Mouse (Mus musculus): ENCODE data around the gene H2-Q7. TPM values are rescaled to one million over a fixed set of nuclear protein-coding genes. Genes with fewer than 3 reads are reported as not detected.

Gene H2-Q7
- polyA plus RNA-seq, 1 experiment from 2014 or later: 3.4 TPM

DNA sequence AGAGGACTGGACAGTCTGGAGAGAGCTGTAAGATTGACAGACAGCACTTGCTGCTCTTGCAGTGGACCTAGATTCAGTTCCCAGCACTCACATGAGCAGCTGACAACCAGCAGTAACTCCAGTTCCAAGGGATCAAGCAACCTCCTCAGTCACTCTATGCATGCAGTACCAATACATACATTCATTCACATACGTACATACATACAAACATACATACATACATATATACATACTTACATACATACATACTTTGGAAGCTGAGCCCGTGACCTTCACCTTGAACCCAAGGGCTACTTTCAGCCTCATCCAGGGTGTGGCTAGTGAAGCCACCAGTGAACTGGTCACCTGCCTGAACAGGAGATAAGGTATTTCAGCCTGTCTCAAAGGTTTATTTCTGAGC lies 49.1 kb downstream of the H2-Q7 start:
- ATAC-seq (ENCODE audit: low read depth): no peak
- WGBS: 94% methylated on average over 2 of the region's 2 CpGs

DNA sequence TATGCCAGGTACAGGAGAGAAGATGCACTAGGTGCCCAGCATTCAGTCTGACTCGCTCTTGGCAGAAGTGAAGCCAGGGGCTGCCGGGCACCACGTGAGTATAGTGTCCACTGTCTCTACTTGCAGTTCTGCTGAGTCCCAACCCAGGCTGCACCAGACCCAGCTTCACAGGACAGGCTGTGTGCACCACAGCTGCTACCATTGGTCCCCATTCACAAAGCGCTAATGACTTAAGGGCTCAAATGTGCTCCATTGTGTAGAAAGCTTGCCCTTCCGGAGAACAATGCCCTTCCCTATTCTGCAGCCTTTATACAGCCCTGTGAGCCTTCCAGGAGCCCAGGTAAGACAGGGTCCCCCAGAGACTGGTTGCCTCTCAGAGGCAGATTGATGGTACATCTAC lies 51.4 kb downstream of the H2-Q7 start:
- 32% methylated on average over 5 of the region's 5 CpGs for WGBS

More for the DNA sequence above, 49.1 kb downstream of the H2-Q7 start:
- Histone ChIP-seq H3K4me1 (replicated peaks) (peaks cover 7% of the 10 kb centered on the region; the same call in 1 of the 2 replicates), H3K27ac (replicated peaks) (no peak overlapping the region), H3K4me3 (no peak overlapping the region), H3K36me3 (no peaks in the 10 kb centered on the region), H3K27me3 (no peaks in the 10 kb centered on the region), H3K9me3 (no peaks in the 10 kb centered on the region), H3K9ac (no peak overlapping the region), H3K4me2 (no peak overlapping the region)

More for the DNA sequence above, 51.4 kb downstream of the H2-Q7 start:
- no peaks in the 10 kb centered on the region for H3K36me3 ChIP-seq
- no peak overlapping the region for H3K4me2 ChIP-seq
- H3K27ac ChIP-seq (replicated peaks): peak overlapping the region; percentile 52
- H3K4me1 ChIP-seq (replicated peaks): peaks cover 7% of the 10 kb centered on the region; the same call in 1 of the 2 replicates
- no peak; the same call in 1 of the 2 replicates for ATAC-seq (ENCODE audit: low read depth)
- no peak overlapping the region for H3K9ac ChIP-seq
- no peaks in the 10 kb centered on the region for H3K27me3 ChIP-seq
- no peak overlapping the region for H3K4me3 ChIP-seq
- H3K9me3 ChIP-seq: no peaks in the 10 kb centered on the region

Other genes starting within 250 kb of the H2-Q7 start
- 0.22 and 0.58 TPM in 2 replicates for gene Ltb, start 244.7 kb upstream of the H2-Q7 start, polyA plus RNA-seq (2015; fragmentation: Nextera tagmentation; extraction: Ambion mirVana)
- 0.13 TPM in 1 of 2 replicates, not detected in the other for gene Tnf, start 237.1 kb upstream of the H2-Q7 start, polyA plus RNA-seq (2015; fragmentation: Nextera tagmentation; extraction: Ambion mirVana)
- gene Lta, start 233.8 kb upstream of the H2-Q7 start, polyA plus RNA-seq (2015; fragmentation: Nextera tagmentation; extraction: Ambion mirVana): 0.42 TPM in 1 of 2 replicates, not detected in the other
- gene Gm16181, start 218.3 kb upstream of the H2-Q7 start, polyA plus RNA-seq (2015; fragmentation: Nextera tagmentation; extraction: Ambion mirVana): 0.56 TPM in 1 of 2 replicates, not detected in the other
- gene Atp6v1g2, start 205.5 kb upstream of the H2-Q7 start, polyA plus RNA-seq (2015; fragmentation: Nextera tagmentation; extraction: Ambion mirVana): 58.9 and 66.1 TPM in 2 replicates
- 9.5 and 10.8 TPM in 2 replicates for gene Nfkbil1, start 203.4 kb upstream of the H2-Q7 start, polyA plus RNA-seq (2015; fragmentation: Nextera tagmentation; extraction: Ambion mirVana)
- 385 and 402 TPM in 2 replicates for gene Ddx39b, start 197.4 kb upstream of the H2-Q7 start, polyA plus RNA-seq (2015; fragmentation: Nextera tagmentation; extraction: Ambion mirVana)
- gene H2-D1, start 176.4 kb upstream of the H2-Q7 start, polyA plus RNA-seq (2015; fragmentation: Nextera tagmentation; extraction: Ambion mirVana): 70.5 and 79.1 TPM in 2 replicates
- 0.22 TPM in 1 of 2 replicates, not detected in the other for gene H2-Q1, start 118.8 kb upstream of the H2-Q7 start, polyA plus RNA-seq (2015; fragmentation: Nextera tagmentation; extraction: Ambion mirVana)
- 0.50 and 0.60 TPM in 2 replicates for gene H2-Q2, start 96.9 kb upstream of the H2-Q7 start, polyA plus RNA-seq (2015; fragmentation: Nextera tagmentation; extraction: Ambion mirVana)
- gene H2-Q4, start 59.5 kb upstream of the H2-Q7 start, polyA plus RNA-seq (2015; fragmentation: Nextera tagmentation; extraction: Ambion mirVana): 1.0 and 1.4 TPM in 2 replicates
- 0.37 and 0.42 TPM in 2 replicates for gene H2-Q6, start 14.3 kb upstream of the H2-Q7 start, polyA plus RNA-seq (2015; fragmentation: Nextera tagmentation; extraction: Ambion mirVana)
- not detected in 2 replicates for gene H2-Q10, start 30.9 kb downstream of the H2-Q7 start, polyA plus RNA-seq (2015; fragmentation: Nextera tagmentation; extraction: Ambion mirVana)
- not detected in 2 replicates for gene Pou5f1, start 66.9 kb downstream of the H2-Q7 start, polyA plus RNA-seq (2015; fragmentation: Nextera tagmentation; extraction: Ambion mirVana)
- gene Tcf19, start 77.7 kb downstream of the H2-Q7 start, polyA plus RNA-seq (2015; fragmentation: Nextera tagmentation; extraction: Ambion mirVana): 14.4 and 15.6 TPM in 2 replicates
- gene Cchcr1, start 77.9 kb downstream of the H2-Q7 start, polyA plus RNA-seq (2015; fragmentation: Nextera tagmentation; extraction: Ambion mirVana): 6.4 and 7.4 TPM in 2 replicates
- gene Psors1c2, start 94.0 kb downstream of the H2-Q7 start, polyA plus RNA-seq (2015; fragmentation: Nextera tagmentation; extraction: Ambion mirVana): 0.47 and 0.99 TPM in 2 replicates
- gene Cdsn, start 113.0 kb downstream of the H2-Q7 start, polyA plus RNA-seq (2015; fragmentation: Nextera tagmentation; extraction: Ambion mirVana): not detected in 2 replicates
- not detected in 2 replicates for gene 2300002M23Rik, start 128.3 kb downstream of the H2-Q7 start, polyA plus RNA-seq (2015; fragmentation: Nextera tagmentation; extraction: Ambion mirVana)
- gene Sfta2, start 162.4 kb downstream of the H2-Q7 start, polyA plus RNA-seq (2015; fragmentation: Nextera tagmentation; extraction: Ambion mirVana): not detected in 2 replicates
- gene Gm9573, start 187.5 kb downstream of the H2-Q7 start, polyA plus RNA-seq (2015; fragmentation: Nextera tagmentation; extraction: Ambion mirVana): not detected in 2 replicates
- gene Mucl3, start 204.5 kb downstream of the H2-Q7 start, polyA plus RNA-seq (2015; fragmentation: Nextera tagmentation; extraction: Ambion mirVana): 0.18 and 0.24 TPM in 2 replicates
- gene Vars2, start 228.4 kb downstream of the H2-Q7 start, polyA plus RNA-seq (2015; fragmentation: Nextera tagmentation; extraction: Ambion mirVana): 10.6 and 11.3 TPM in 2 replicates
- gene Gtf2h4, start 234.6 kb downstream of the H2-Q7 start, polyA plus RNA-seq (2015; fragmentation: Nextera tagmentation; extraction: Ambion mirVana): 25.5 and 28.8 TPM in 2 replicates

Data from neural tube, embryonic 13.5 days (tissue).